Mouse (Mus musculus): Measurements from ENCODE around the gene Meis3.
A peak's percentile ranks its signal among the peaks of the same experiment; 100 is the strongest.

The Meis3 gene

GRCm38 (mm10) chr7:16174597-16175541 is at the start of gene Meis3:
Meis3 (plus strand) TSS chr7:16175090.
- peak; percentile 78 for DNase-seq (ENCODE audit: low read depth)

GRCm38 (mm10) chr7:16125829-16126228 is 49.1 kb upstream of the Meis3 start:
- DNase-seq (ENCODE audit: low read depth) = no peak

GRCm38 (mm10) chr7:16128344-16128743 is 46.5 kb upstream of the Meis3 start:
- DNase-seq (ENCODE audit: low read depth) = no peak

GRCm38 (mm10) chr7:16128899-16129298 is 46.0 kb upstream of the Meis3 start:
- DNase-seq (ENCODE audit: low read depth) = no peak

- DNase-seq (ENCODE audit: low read depth) = peak; percentile 69
Observed at GRCm38 (mm10) chr7:16129421-16129845, 45.5 kb upstream of the Meis3 start, which contains the start of gene Slc8a2. Slc8a2 (plus strand) TSS chr7:16129826.

- DNase-seq (ENCODE audit: low read depth) = no peak
Observed at GRCm38 (mm10) chr7:16129846-16130691, 44.8 kb upstream of the Meis3 start.

- DNase-seq (ENCODE audit: low read depth) = no peak
Observed at GRCm38 (mm10) chr7:16130956-16131634, 43.8 kb upstream of the Meis3 start.

- no peak for DNase-seq (ENCODE audit: low read depth)
Observed at GRCm38 (mm10) chr7:16132161-16132581, 42.7 kb upstream of the Meis3 start.

GRCm38 (mm10) chr7:16132926-16133325 is 42.0 kb upstream of the Meis3 start:
- no peak for DNase-seq (ENCODE audit: low read depth)

GRCm38 (mm10) chr7:16133691-16134090 is 41.2 kb upstream of the Meis3 start:
- no peak for DNase-seq (ENCODE audit: low read depth)

- DNase-seq (ENCODE audit: low read depth) = no peak
Observed at GRCm38 (mm10) chr7:16134951-16135392, 39.9 kb upstream of the Meis3 start.

GRCm38 (mm10) chr7:16146489-16147410 is 28.1 kb upstream of the Meis3 start:
- DNase-seq (ENCODE audit: low read depth) = no peak

- DNase-seq (ENCODE audit: low read depth) = peak; percentile 74
Observed at GRCm38 (mm10) chr7:16147643-16148042, 27.2 kb upstream of the Meis3 start.

GRCm38 (mm10) chr7:16149241-16149640 is 25.6 kb upstream of the Meis3 start:
- peak; percentile 27 for DNase-seq (ENCODE audit: low read depth)

- DNase-seq (ENCODE audit: low read depth) = no peak
Observed at GRCm38 (mm10) chr7:16150191-16151145, 24.4 kb upstream of the Meis3 start.

GRCm38 (mm10) chr7:16153522-16153921 is 21.4 kb upstream of the Meis3 start:
- peak; percentile 77 for DNase-seq (ENCODE audit: low read depth)

GRCm38 (mm10) chr7:16155132-16155872 is 19.6 kb upstream of the Meis3 start:
- DNase-seq (ENCODE audit: low read depth) = peak; percentile 85

GRCm38 (mm10) chr7:16156105-16156714 is 18.7 kb upstream of the Meis3 start:
- no peak for DNase-seq (ENCODE audit: low read depth)

Measured in NIH3T3 (cell line).